Mouse (Mus musculus) brain, embryonic 14.5 days (tissue): ENCODE data around the gene Gstk1.

Experiments
- CTCF ChIP-seq: fragments of 200-500 bp; IDR thresholded peaks from 2 replicates; pipeline ENCODE4 v1.5.1; 2012; ENCODE audit warnings: inconsistent platforms, mild to moderate bottlenecking, moderate library complexity, borderline replicate concordance; ENCODE audit not compliant: insufficient read depth, insufficient read length; ENCODE audit errors: extremely low read depth
- POLR2A ChIP-seq: fragments of 200-500 bp; IDR thresholded peaks from 2 replicates; pipeline ENCODE4 v1.6.1; 2012; ENCODE audit warnings: mild to moderate bottlenecking, inconsistent platforms, borderline replicate concordance; ENCODE audit not compliant: poor library complexity, insufficient read depth, insufficient read length, severe bottlenecking; ENCODE audit errors: extremely low read depth

GRCm38 (mm10) chr6:42286448-42286847 is 40.7 kb downstream of the Gstk1 start, which contains the start of gene Clcn1:
- TF ChIP-seq POLR2A: no peak
- no peak for TF ChIP-seq CTCF
